Mouse (Mus musculus) heart, embryonic 10.5 days (tissue): ENCODE data around the gene Myh10. TPM values are rescaled to one million over a fixed set of nuclear protein-coding genes. Genes with fewer than 3 reads are reported as not detected.

Experiments used
- DNase-seq: peaks from one replicate; pipeline ENCODE4 v3.0.0-alpha.2; 2017; ENCODE audit warnings: low spot score
- H3K27ac ChIP-seq: fragments of 300-500 bp; sonication (generic); 2 replicates; pipeline ENCODE4 v1.5.1; 2016; ENCODE audit warnings: mild to moderate bottlenecking
- H3K27me3 ChIP-seq: fragments of 300-500 bp; sonication (generic); 2 replicates; pipeline ENCODE4 v1.6.1; 2016; ENCODE audit warnings: mild to moderate bottlenecking; ENCODE audit not compliant: poor library complexity, insufficient read depth, severe bottlenecking
- H3K36me3 ChIP-seq: fragments of 300-500 bp; sonication (generic); 2 replicates; pipeline ENCODE4 v1.6.1; 2016; ENCODE audit warnings: mild to moderate bottlenecking, moderate library complexity
- H3K4me1 ChIP-seq: fragments of 300-500 bp; sonication (generic); 2 replicates; pipeline ENCODE4 v1.6.1; 2016; ENCODE audit warnings: mild to moderate bottlenecking
- H3K4me3 ChIP-seq: fragments of 300-500 bp; sonication (generic); 2 replicates; pipeline ENCODE4 v1.5.1; 2016; ENCODE audit warnings: mild to moderate bottlenecking, moderate library complexity
- H3K9me3 ChIP-seq: fragments of 300-500 bp; sonication (generic); 2 replicates; pipeline ENCODE4 v1.6.1; 2016; ENCODE audit warnings: mild to moderate bottlenecking, moderate library complexity
- WGBS: fragments of 180-500 bp; shearing (Covaris S2); methylation state at CpG from one replicate; pipeline ENCODE4 v1.1.7; 2016; 5-methylcytosine and 5-hydroxymethylcytosine counted together
- polyA plus RNA-seq: library from polyadenylated mRNA; unstranded; fragments of >200 nt; fragmentation: Nextera tagmentation; extraction: Ambion mirVana; gene quantifications from 2 replicates; pipeline ENCODE4 v1.2.1, GENCODE M21; 2016

Gene Myh10
- polyA plus RNA-seq = 181 and 184 TPM in 2 replicates

GRCm38 (mm10) chr11:68691321-68692009 lies at the start of gene Myh10:
Gene Myh10 (plus strand): TSS chr11:68691559.
- Histone ChIP-seq H3K9me3 (no peaks in the 10 kb centered on the region), H3K27ac (peak within 1 kb of the TSS; percentile 96), H3K4me3 (peak within 1 kb of the TSS; percentile 84), H3K27me3 (no peaks in the 10 kb centered on the region), H3K36me3 (0 out of 2 replicates have a peak, but pooled peaks cover 1% of the 10 kb centered on the region), H3K4me1 (peaks cover 34% of the 10 kb centered on the region)
- WGBS = under 1% methylated on average over 51 of the region's 51 CpGs
- DNase-seq = peak; percentile 100

GRCm38 (mm10) chr11:68644781-68645180 lies 46.6 kb upstream of the Myh10 start:
- Histone ChIP-seq H3K36me3 (no peaks in the 10 kb centered on the region), H3K27me3 (no peaks in the 10 kb centered on the region), H3K9me3 (no peaks in the 10 kb centered on the region), H3K4me1 (peaks cover 43% of the 10 kb centered on the region), H3K27ac (peak overlapping the region; percentile 65; the same call in 1 of the 2 replicates), H3K4me3 (no peak overlapping the region)
- no peak for DNase-seq
- WGBS = 22% methylated on average over 6 of the region's 6 CpGs

GRCm38 (mm10) chr11:68647808-68648207 lies 43.6 kb upstream of the Myh10 start:
- Histone ChIP-seq H3K27me3 (no peaks in the 10 kb centered on the region), H3K4me1 (peaks cover 43% of the 10 kb centered on the region), H3K4me3 (no peak overlapping the region), H3K27ac (0 out of 2 replicates have a peak overlapping the region, but pooled peaks have one; percentile 22), H3K36me3 (no peaks in the 10 kb centered on the region), H3K9me3 (no peaks in the 10 kb centered on the region)
- WGBS = 50% methylated on average over 5 of the region's 5 CpGs
- no peak for DNase-seq

- WGBS = 69% methylated on average over 16 of the region's 16 CpGs
- peaks cover 45% of the 10 kb centered on the region for H3K4me1 ChIP-seq
- H3K36me3 ChIP-seq = no peaks in the 10 kb centered on the region
- no peaks in the 10 kb centered on the region for H3K9me3 ChIP-seq
- no peak overlapping the region for H3K4me3 ChIP-seq
- H3K27me3 ChIP-seq = no peaks in the 10 kb centered on the region
- no peak for DNase-seq
- peak overlapping the region; percentile 22; the same call in 1 of the 2 replicates for H3K27ac ChIP-seq
Observed at GRCm38 (mm10) chr11:68648385-68649148, 42.8 kb upstream of the Myh10 start.

GRCm38 (mm10) chr11:68651518-68651917 lies 39.8 kb upstream of the Myh10 start:
- no peak overlapping the region for H3K27ac ChIP-seq
- WGBS = 73% methylated on average over 2 of the region's 2 CpGs
- no peaks in the 10 kb centered on the region for H3K9me3 ChIP-seq
- no peak for DNase-seq
- no peaks in the 10 kb centered on the region for H3K36me3 ChIP-seq
- H3K4me3 ChIP-seq = no peak overlapping the region
- peaks cover 44% of the 10 kb centered on the region for H3K4me1 ChIP-seq
- no peaks in the 10 kb centered on the region for H3K27me3 ChIP-seq

- Histone ChIP-seq H3K27me3 (no peaks in the 10 kb centered on the region), H3K4me1 (peaks cover 57% of the 10 kb centered on the region), H3K27ac (peak overlapping the region; percentile 79; the same call in 1 of the 2 replicates), H3K36me3 (no peaks in the 10 kb centered on the region), H3K9me3 (no peaks in the 10 kb centered on the region), H3K4me3 (no peak overlapping the region)
- WGBS = 78% methylated on average over 1 of the region's 1 CpGs
- DNase-seq = no peak
Observed at GRCm38 (mm10) chr11:68655524-68655923, 35.8 kb upstream of the Myh10 start.

GRCm38 (mm10) chr11:68656887-68657685 lies 34.3 kb upstream of the Myh10 start:
- DNase-seq = no peak
- H3K27me3 ChIP-seq = no peaks in the 10 kb centered on the region
- WGBS = 26% methylated on average over 6 of the region's 6 CpGs

GRCm38 (mm10) chr11:68657811-68658210 lies 33.5 kb upstream of the Myh10 start:
- no peaks in the 10 kb centered on the region for H3K27me3 ChIP-seq
- H3K27ac ChIP-seq = peak overlapping the region; percentile 86
- no peaks in the 10 kb centered on the region for H3K36me3 ChIP-seq
- WGBS = 23% methylated on average over 9 of the region's 9 CpGs
- no peak overlapping the region for H3K4me3 ChIP-seq
- no peak for DNase-seq
- peaks cover 57% of the 10 kb centered on the region for H3K4me1 ChIP-seq
- no peaks in the 10 kb centered on the region for H3K9me3 ChIP-seq

More at GRCm38 (mm10) chr11:68656887-68657685, 34.3 kb upstream of the Myh10 start:
- H3K4me3 ChIP-seq = no peak overlapping the region
- H3K36me3 ChIP-seq = no peaks in the 10 kb centered on the region
- peak overlapping the region; percentile 86 for H3K27ac ChIP-seq
- H3K4me1 ChIP-seq = peaks cover 57% of the 10 kb centered on the region
- H3K9me3 ChIP-seq = no peaks in the 10 kb centered on the region

- H3K4me1 ChIP-seq = peaks cover 8% of the 10 kb centered on the region; the same call in 1 of the 2 replicates
- H3K27me3 ChIP-seq = no peaks in the 10 kb centered on the region
- WGBS = 58% methylated on average over 2 of the region's 2 CpGs
- peaks cover 8% of the 10 kb centered on the region; the same call in 1 of the 2 replicates for H3K36me3 ChIP-seq
- H3K9me3 ChIP-seq = no peaks in the 10 kb centered on the region
- no peak for DNase-seq
- peak overlapping the region; percentile 56 for H3K27ac ChIP-seq
- no peak overlapping the region for H3K4me3 ChIP-seq
Observed at GRCm38 (mm10) chr11:68665331-68665730, 26.0 kb upstream of the Myh10 start.

GRCm38 (mm10) chr11:68666210-68666609 lies 25.1 kb upstream of the Myh10 start:
- Histone ChIP-seq H3K4me3 (no peak overlapping the region), H3K36me3 (peaks cover 8% of the 10 kb centered on the region; the same call in 1 of the 2 replicates), H3K9me3 (no peaks in the 10 kb centered on the region), H3K27me3 (no peaks in the 10 kb centered on the region), H3K27ac (no peak overlapping the region), H3K4me1 (peaks cover 8% of the 10 kb centered on the region; the same call in 1 of the 2 replicates)
- no peak for DNase-seq
- 77% methylated on average over 2 of the region's 2 CpGs for WGBS

- Histone ChIP-seq H3K27ac (0 out of 2 replicates have a peak overlapping the region, but pooled peaks have one; percentile 3), H3K9me3 (no peaks in the 10 kb centered on the region), H3K4me1 (peaks cover 26% of the 10 kb centered on the region), H3K4me3 (no peak overlapping the region), H3K27me3 (no peaks in the 10 kb centered on the region), H3K36me3 (peaks cover 8% of the 10 kb centered on the region; the same call in 1 of the 2 replicates)
- peak; percentile 59 for DNase-seq
- 80% methylated on average over 5 of the region's 5 CpGs for WGBS
Observed at GRCm38 (mm10) chr11:68672270-68672970, 18.9 kb upstream of the Myh10 start.

GRCm38 (mm10) chr11:68674071-68674470 lies 17.3 kb upstream of the Myh10 start:
- Histone ChIP-seq H3K27ac (peak overlapping the region; percentile 62), H3K4me1 (peaks cover 26% of the 10 kb centered on the region), H3K4me3 (no peak overlapping the region), H3K27me3 (no peaks in the 10 kb centered on the region), H3K36me3 (no peaks in the 10 kb centered on the region), H3K9me3 (no peaks in the 10 kb centered on the region)
- DNase-seq = no peak
- WGBS = 78% methylated on average over 3 of the region's 3 CpGs
